Mouse (Mus musculus) adipocyte (in vitro differentiated cells): ENCODE measurements around the gene Wdcp.
"Not testable (repeated sequence)": the region's sequence is repeated elsewhere in the genome, so short reads cannot be mapped to it uniquely, and the experiment has no call there.

ENCODE experiments used
- DNase-seq: peaks from one replicate; pipeline ENCODE4 v3.0.0-alpha.2; 2016; ENCODE audit warnings: low spot score

Wdcp gene

GRCm38 (mm10) chr12:4842890-4843597 lies at the start of gene Wdcp:
Gene Wdcp, plus strand, starts transcription at chr12:4843303.
- DNase-seq, result peak; percentile 93

- no peak for DNase-seq
Observed at GRCm38 (mm10) chr12:4793718-4794117, 49.4 kb upstream of the Wdcp start.

- not testable (repeated sequence) for DNase-seq
Observed at GRCm38 (mm10) chr12:4797471-4797870, 45.6 kb upstream of the Wdcp start.

DNA sequence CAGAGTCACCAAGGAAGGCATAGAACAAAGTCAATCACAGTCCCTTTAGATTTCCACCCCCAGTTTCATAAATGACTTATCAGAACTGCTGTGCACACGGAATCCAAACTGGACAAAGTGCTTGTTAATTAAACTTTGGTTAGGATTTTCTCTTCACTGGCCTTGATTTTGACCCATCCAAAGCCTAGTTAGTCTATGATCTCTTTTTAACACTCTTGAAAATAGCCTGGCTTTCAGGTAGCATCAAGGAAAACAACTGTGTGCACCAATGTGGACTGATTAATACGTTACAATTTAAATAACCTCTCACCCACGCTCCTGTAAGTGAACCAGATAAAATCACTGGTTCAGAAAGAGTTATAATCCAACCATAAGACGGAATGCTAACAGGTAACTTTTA lies 32.1 kb upstream of the Wdcp start:
- DNase-seq, result no peak

DNA sequence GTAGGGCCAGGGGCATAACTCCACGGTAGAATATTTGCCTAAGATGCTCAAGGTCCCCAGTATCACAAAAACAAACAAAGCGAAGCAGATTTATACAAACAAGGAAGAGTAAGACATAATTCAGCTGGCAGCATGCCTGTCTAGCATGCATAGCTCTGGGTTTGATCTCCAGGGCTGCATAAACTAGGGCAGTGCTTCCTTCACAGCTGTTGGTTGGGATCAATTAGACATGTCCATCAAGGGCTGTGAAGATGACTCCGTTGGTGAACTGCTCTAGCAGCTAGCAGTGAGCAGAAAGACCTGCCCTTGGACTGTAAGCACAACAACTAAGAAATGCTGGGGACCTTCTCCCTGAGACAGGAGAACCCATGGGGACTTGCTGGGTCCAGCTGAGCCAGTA lies 31.4 kb upstream of the Wdcp start:
- no peak for DNase-seq

GRCm38 (mm10) chr12:4813636-4814035 lies 29.5 kb upstream of the Wdcp start:
- peak; percentile 44 for DNase-seq

DNA sequence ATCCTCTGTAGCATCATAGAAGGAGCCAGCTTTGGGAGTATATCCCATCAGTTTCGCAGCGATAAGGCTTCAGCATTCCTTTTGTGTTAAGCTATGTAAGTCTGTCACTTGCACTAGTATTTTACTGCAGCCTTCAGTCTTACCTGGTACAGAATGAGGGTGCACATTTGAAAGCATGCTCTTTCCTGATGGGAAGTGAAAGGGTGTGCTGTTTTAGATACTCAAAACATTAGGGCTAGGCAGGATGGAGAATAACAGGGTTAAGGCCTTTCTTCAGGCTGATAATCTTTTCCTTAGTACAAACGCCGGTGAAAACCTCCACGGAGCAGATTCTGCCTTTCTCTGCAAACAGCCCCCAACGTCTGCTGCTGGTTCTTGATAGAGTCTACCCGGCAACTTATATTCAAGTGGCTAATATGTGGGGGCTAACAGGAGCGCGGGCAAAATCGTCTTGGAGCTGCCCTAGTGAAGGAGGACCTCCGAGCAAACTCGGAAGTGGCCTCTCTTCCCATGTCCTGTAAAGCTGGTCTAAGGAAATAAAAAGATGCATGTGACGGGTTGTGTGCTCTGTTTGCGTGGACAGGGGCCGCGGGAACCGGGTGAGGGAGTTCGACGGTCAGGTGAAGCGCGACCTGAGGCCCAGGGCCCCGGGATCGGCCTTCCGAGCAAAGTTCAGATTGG lies 26.3 kb upstream of the Wdcp start:
- DNase-seq, result no peak

- DNase-seq, result peak; percentile 99
Observed at GRCm38 (mm10) chr12:4817361-4818101, 25.6 kb upstream of the Wdcp start, which contains the start of gene Sf3b6. Gene Sf3b6, plus strand, starts transcription at chr12:4817544.

GRCm38 (mm10) chr12:4827256-4827655 lies 15.8 kb upstream of the Wdcp start:
- DNase-seq, result no peak

DNA sequence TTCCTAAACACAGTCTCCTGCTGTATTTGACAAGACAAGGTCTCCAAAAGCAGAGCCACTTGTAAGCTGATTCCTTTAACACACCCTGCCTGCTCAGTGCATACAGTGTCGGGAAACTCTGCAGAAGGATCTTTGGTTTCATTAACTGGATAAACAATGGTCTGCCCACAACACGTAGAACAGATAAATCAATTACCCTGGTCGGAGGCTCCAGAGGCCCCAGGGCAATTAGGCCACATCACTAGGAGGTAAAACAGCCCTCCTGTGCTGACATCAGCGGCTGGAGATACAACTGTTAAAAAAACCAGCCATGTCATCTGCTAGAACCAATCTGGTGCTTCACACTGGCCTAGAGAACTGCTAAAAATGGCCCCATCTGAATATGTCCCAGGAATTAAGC lies 6.1 kb upstream of the Wdcp start:
- DNase-seq, result no peak

- no peak for DNase-seq
Observed at GRCm38 (mm10) chr12:4840010-4840409, 3.1 kb upstream of the Wdcp start.

GRCm38 (mm10) chr12:4840741-4841140 lies 2.4 kb upstream of the Wdcp start:
- no peak for DNase-seq

DNA sequence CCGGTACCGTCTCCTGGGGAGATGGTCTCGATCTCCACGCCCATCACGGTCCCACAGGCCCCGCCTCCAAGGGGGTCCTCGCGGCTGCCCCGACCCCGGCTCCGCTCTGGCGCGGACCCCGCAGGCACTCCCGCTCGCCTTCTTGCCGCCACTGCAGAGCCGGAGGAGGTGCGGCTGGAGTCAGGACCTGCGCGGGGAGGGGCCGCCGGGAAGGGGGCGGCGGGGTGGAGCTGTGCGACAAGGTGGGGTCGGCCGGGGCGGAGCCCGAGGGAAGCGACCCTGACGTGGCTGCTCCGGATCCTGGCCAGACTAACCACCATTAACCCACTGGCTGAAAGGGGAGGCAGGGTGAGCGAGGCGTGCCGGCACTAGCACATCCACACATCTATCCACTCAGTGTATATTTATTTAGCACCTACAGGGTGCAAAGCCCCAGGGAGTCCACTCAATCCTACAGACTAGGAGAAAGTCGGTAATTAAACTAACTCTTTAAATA lies 1.7 kb upstream of the Wdcp start, which contains the start of gene Fkbp1b:
Fkbp1b (minus strand) TSS at position 200 of the 496 bp plus-strand sequence.
- DNase-seq, result no peak

- no peak for DNase-seq
Observed at GRCm38 (mm10) chr12:4842456-4842855, 647 bp upstream of the Wdcp start.

DNA sequence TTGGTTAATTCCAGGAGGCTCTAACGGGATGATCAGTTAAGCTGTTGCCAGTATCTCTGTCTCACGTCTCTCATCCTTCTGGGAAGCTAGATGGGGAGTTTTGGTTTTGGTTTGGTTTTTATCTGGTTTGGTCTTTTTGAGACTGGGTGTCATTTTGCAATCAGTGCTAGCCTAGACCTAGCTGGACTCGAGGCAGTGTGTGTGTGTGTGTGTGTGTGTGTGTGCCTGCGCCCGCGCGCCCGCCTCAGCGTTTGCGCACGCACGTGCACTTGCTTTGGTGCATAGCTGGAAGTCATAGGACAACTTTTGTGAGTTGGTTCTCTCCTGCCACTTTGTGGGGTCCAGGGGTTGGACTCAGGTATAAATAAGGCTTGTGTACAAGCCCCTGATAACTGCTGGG lies 638 bp downstream of the Wdcp start:
- peak; percentile 47 for DNase-seq

DNA sequence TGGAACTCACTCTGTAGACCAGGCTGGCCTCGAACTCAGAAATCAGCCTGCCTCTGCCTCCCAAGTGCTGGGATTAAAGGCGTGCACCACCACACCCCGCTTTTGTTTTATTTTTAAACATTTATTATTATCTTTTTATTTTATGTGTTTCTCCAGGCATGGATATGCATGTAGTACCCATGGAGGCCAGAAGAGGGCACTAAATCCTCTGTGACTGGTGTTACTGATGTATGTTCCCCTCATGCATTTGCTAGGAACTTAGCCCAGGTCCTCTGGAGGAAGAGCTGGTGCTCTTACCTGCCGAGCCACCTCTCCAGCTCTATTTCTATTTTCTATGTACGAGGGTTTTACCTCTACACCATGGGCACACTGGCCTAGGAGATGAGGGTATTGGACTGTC lies 13.1 kb downstream of the Wdcp start:
- no peak for DNase-seq

- DNase-seq, result no peak
Observed at GRCm38 (mm10) chr12:4856834-4857233, 13.7 kb downstream of the Wdcp start.

DNA sequence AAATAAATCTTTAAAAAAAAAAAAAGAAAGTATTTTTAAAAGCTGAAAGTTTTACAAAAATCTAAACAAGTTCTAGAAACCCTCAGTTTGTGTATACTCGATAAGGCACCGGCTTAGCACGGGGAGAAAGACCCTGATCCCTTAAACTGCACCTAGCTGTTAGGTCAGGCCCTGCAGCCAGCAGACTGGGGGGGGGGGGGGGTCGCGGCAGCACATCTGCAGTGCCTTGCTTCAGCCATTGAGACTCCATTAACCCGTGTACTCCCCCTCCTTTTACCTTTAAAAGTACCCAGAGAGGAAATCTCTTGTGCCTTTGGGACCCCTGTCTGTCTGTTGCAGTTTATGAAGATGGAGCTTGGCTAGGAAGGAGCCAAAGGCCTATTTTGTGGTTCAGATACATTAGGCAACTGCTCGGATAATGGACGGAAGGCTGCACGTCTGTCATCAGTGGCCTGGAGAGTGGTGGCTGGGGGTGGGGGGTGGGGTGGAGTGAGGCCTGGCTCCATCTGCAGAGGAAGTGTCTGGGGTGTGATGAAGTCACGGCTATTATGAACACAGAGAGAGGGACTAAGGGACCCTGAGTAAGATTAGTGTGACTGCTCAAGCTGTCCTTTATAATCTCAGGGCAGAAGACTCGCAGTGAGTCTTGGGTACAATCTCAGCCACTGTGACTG lies 16.3 kb downstream of the Wdcp start:
- DNase-seq, result no peak

- DNase-seq, result no peak
Observed at GRCm38 (mm10) chr12:4862672-4863071, 19.6 kb downstream of the Wdcp start.

- DNase-seq, result peak; percentile 29
Observed at GRCm38 (mm10) chr12:4863654-4864337, 20.7 kb downstream of the Wdcp start.

DNA sequence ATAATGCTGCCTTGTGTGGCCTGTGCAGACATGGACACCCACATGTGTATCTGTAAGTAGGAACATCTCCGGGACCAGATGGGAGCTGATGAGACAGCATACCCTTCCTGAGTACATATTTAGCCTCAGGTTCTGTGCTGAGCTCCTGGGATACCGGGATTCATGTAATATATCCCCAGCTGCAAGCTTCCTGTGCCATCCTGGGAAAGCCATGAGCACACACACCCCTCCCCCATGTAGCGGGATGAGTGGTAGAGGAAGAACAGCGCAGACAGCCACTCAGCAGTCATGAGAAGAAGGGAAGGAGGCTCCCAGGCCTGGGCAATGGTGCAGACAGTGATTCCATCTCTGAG lies 21.2 kb downstream of the Wdcp start:
- no peak for DNase-seq

DNA sequence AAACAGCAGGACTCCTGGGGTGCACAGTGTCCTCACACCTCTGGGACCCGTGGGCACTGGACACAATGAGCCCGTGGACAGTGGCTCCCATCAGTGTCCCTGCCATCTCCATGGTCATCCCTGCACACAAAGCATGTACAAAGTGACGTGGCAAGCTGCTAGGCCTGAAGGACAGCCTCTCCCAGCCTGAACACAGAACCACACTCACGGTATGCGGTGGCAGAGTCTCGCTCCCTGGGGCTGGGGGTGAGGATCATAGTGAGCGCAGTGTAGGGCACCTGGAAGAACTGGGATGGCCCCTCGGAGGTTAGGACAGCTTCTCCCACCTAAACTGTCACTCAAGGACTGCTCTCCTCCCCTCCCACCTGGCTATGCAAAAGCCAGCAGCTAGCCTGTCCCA lies 25.8 kb downstream of the Wdcp start:
- no peak for DNase-seq
